Mouse (Mus musculus) regulatory T cell (primary cell): ENCODE measurements around the gene 2610001J05Rik.

Experiments
- in situ Hi-C: fragments of 300-600 bp; cut with MboI, MseI; formaldehyde crosslinking; loops from one replicate; pipeline ENCODE4 v1.15.1; 2025; ENCODE audit warnings: high pct_unique_total_duplicates

Gene 2610001J05Rik

GRCm38 (mm10) chr6:13870919-13871624, at the start of gene 2610001J05Rik:
Gene 2610001J05Rik (minus strand): TSS chr6:13871518.
- in situ Hi-C loops: loop anchor here (5.0 to 25.0 kb wide), 2 partner anchors 254 to 809 kb away; partner anchors contain the start of gene Tmem106b

DNA sequence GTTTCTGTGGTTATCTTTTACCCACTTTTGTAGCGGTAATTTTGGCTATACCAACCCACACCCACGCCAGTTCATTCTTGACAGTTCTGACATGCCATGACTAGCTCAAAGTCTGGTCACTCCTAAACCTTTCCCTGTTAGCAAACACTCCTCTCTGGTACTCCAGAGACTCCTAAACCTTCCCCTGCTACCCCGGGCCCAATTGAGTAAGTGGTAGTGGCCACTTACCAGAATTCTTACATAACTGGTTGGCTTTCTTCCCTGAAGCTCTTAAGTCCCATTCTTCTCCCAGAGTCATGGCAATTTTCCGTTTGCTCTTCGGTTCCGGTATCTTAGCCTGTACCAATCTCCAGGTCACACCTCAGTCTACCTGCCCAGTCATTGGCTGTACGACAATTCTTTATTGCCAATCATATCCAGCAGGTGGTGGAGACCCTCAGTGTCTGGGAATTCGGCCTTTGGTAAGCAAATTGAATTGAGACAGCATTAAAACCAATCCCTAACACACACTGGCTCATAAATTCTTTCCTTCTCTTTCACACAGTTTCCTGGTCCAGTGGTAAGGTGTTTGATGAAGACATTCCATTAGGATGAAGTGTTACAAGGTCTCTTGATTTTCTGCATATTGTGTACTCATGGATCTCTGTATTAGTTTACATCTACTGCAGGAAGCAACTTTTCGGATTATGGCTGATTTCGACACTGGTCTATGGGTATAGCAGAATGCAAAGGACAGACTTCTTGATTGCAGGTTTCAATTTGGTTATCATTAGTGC, 38.6 kb upstream of the 2610001J05Rik start:
- in situ Hi-C loops: no loop called here

GRCm38 (mm10) chr6:13902941-13903627, 31.8 kb upstream of the 2610001J05Rik start:
- in situ Hi-C loops: no loop called here

- in situ Hi-C loops: no loop called here
Observed at GRCm38 (mm10) chr6:13884877-13885592, 13.7 kb upstream of the 2610001J05Rik start.

- in situ Hi-C loops: no loop called here
Observed at GRCm38 (mm10) chr6:13882919-13883318, 11.6 kb upstream of the 2610001J05Rik start.

DNA sequence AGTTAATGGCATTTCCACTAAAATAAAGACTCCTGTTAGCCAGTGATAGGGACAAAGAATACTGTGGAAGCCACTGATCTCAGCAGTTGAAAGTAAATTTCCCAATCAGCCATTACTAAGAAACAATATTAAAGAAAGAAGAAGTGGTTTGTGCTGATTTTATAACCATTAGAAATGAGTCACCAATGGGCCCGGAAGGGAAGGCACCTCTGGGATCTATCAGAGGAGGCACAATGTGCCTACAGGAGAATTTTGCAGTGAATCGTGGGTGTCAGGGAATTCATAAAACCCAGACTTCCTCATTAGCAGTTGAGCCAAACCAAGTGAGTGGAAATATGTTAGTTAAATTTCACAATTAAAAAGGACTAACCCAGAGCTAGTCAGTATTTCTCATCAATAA, 2.6 kb upstream of the 2610001J05Rik start:
- in situ Hi-C loops: loop anchor here (5.0 to 25.0 kb wide), 2 partner anchors 257 to 812 kb away; partner anchors contain the start of gene Tmem106b

GRCm38 (mm10) chr6:13872076-13872475, 758 bp upstream of the 2610001J05Rik start:
- in situ Hi-C loops: loop anchor here (5.0 to 25.0 kb wide), 2 partner anchors 255 to 810 kb away; partner anchors contain the start of gene Tmem106b

DNA sequence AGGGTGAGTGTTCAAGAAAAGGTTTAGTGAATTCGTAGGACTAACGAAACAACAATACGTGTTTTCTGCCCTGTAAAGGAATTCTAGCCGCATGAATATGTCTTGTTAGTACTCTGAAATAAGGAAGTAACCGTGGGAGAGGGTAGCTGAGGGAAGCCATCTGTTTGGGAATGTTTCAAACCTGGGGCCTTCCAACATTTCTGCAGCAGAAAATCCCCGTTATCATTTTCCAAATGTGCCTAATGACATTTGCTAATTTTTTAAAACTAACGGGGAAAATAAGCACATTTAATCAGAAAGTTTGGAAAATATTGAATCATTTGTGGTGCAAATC, 274 bp upstream of the 2610001J05Rik start:
- in situ Hi-C loops: loop anchor here (5.0 to 25.0 kb wide), 2 partner anchors 254 to 809 kb away; partner anchors contain the start of gene Tmem106b

DNA sequence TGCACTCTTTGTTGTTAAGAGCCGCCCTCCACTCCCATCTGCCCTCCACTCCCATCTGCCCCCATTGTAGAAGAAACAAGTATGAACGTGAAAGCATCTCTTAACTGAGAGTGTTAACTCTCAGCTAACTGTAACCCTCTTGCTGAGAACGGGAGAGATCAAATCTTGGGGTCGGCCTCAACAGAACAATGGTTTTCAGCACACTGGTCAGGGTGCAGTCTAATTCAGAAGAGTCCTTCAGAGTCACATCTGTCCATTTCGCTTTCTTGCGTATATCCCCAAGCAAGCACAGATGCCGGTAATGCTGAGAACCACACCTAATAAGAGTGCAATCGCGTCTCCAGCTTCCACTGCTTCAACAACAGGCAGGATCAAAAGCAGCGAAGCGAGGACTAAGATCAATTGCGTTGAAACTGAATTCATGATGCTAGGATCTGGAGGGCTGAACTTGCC, 1.0 kb downstream of the 2610001J05Rik start:
- in situ Hi-C loops: loop anchor here (5.0 to 25.0 kb wide), 2 partner anchors 253 to 808 kb away; partner anchors contain the start of gene Tmem106b

- in situ Hi-C loops: loop anchor here (25.0 kb wide), 1 partner anchor 798 kb away; the partner anchor contains the start of gene Tmem106b
Observed at GRCm38 (mm10) chr6:13860596-13860995, 10.7 kb downstream of the 2610001J05Rik start.

GRCm38 (mm10) chr6:13859877-13860585, 11.3 kb downstream of the 2610001J05Rik start:
- in situ Hi-C loops: loop anchor here (25.0 kb wide), 1 partner anchor 798 kb away; the partner anchor contains the start of gene Tmem106b

DNA sequence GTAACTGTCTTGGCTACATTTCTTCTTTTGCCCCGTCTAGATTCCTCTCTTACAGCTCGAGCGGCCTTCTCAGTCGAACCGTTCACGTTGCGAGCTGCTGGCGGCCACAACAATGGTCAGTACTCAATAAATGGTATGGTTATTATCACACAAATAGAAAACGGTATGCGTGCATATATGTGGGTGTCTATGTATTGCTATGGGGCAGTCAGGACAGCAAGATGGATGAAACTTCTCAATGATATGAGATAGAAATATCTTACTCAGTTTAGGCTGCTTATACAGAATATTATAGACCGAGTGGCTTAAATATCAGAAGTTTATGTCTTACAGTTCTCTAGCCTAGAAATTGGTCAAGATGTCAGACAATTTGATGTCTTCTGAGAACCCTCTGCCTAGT, 17.1 kb downstream of the 2610001J05Rik start:
- in situ Hi-C loops: loop anchor here (25.0 kb wide), 1 partner anchor 792 kb away; the partner anchor contains the start of gene Tmem106b

DNA sequence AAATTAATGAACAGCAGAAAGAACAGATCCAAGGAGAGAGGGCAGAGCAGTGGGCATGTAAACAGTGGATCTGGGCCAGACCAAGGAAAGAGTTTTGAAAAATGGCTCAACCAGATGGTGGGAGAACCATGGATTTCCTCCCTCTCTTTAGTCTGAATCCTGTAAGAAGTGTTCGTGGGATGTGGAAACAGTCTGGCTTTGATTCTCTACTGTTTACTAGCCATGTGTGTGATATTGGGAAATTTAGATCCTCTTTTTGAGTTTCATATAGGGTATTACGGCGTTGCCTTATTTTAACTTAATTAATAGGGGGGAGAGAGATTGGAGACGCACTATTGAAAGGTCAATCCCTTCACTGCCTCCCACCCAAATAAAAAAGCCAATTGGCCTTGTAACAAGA, 18.1 kb downstream of the 2610001J05Rik start:
- in situ Hi-C loops: loop anchor here (25.0 kb wide), 1 partner anchor 791 kb away; the partner anchor contains the start of gene Tmem106b

GRCm38 (mm10) chr6:13846031-13846430, 25.3 kb downstream of the 2610001J05Rik start:
- in situ Hi-C loops: loop anchor here (10.0 kb wide), 1 partner anchor 689 kb away; no protein-coding TSS in a partner anchor

GRCm38 (mm10) chr6:13839345-13840054, 31.8 kb downstream of the 2610001J05Rik start, which contains the start of gene Gpr85:
Gene Gpr85 (minus strand): TSS chr6:13839942.
- in situ Hi-C loops: loop anchor here (10.0 kb wide), 1 partner anchor 695 kb away; no protein-coding TSS in a partner anchor

DNA sequence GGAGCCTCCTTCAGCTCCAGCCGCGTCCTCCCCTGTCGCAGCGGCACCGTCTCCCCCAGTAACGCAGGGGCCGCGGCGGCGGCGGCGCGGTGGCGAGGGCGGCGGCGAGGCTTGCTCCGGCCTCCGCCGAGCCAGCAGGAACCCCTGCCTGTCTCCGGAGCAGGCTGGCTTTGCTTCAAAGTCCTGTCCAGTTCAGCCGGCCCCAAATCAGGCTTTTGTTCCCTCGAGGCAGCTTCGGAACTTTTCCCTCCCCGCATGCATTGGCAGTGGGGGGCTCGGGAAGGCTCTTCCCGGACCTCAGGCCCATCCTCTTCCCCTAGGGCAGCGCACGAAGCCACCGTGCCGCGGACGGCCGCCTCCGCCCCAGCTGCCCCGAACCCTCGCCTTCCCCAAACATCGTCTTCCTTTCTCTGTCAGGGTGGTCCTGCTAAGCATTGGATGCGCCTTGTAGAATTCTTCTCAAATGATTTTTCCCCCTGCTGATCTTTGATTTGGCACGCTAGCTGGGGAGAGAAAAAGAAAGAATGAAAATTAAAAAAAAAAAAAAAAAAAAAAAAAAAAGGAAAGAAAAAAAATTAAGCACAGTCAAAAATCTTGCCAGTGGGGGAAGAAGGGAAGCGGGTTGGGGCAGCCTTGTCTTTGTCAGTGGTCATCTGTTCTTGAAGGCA, 32.5 kb downstream of the 2610001J05Rik start:
- in situ Hi-C loops: no loop called here

GRCm38 (mm10) chr6:13837916-13838676, 33.2 kb downstream of the 2610001J05Rik start:
- in situ Hi-C loops: no loop called here
